ENCODE assay signal across 14 mouse cellular contexts in genomic region chr12:105900479-105900878, GRCm38 (mm10).
"Had no signal": no experiment of that assay in that cellular context is flagged by ENCODE, and none has a peak within 500 bp of the region (broad histone marks: within the 10 kb centered on the region; RNA-seq: fewer than 3 reads in every experiment).

No protein-coding gene starts in this region.

- H3K9me3 ChIP-seq: limb, embryonic 10.5 days had no signal

- H3K4me1 ChIP-seq: liver, embryonic 15.5 days; stomach, embryonic 15.5 days had no signal

- H3K27ac ChIP-seq: limb, embryonic 10.5 days; liver, embryonic 15.5 days; stomach, embryonic 15.5 days had no signal

- H3K27me3 ChIP-seq: liver, embryonic 15.5 days; midbrain, embryonic 13.5 days; stomach, embryonic 15.5 days had no signal

- H3K9ac ChIP-seq: liver, embryonic 15.5 days; lung, embryonic 14.5 days; midbrain, embryonic 13.5 days; stomach, embryonic 15.5 days had no signal

- H3K4me2 ChIP-seq: liver, embryonic 11.5 days; liver, embryonic 15.5 days; lung, embryonic 14.5 days; stomach, embryonic 15.5 days had no signal

- ATAC-seq: midbrain, embryonic 13.5 days had no signal

- DNase-seq: kidney, adult 18-20 months; kidney, postnatal 14 days; lung, embryonic 14.5 days; lung, postnatal 10 days; lung, postnatal 4 days; right cerebral cortex, postnatal 14 days; thymus, adult 2 months; thymus, postnatal 36 days had no signal

- H3K4me3 ChIP-seq: limb, embryonic 10.5 days; liver, embryonic 15.5 days; midbrain, embryonic 13.5 days; myocyte; stomach, embryonic 15.5 days had no signal

- H3K36me3 ChIP-seq: limb, embryonic 10.5 days; liver, embryonic 15.5 days; midbrain, embryonic 13.5 days; stomach, embryonic 15.5 days had no signal
